Mouse (Mus musculus): Measurements from ENCODE around the gene BC025446. TPM values are rescaled to one million over a fixed set of nuclear protein-coding genes. Genes with fewer than 3 reads are reported as not detected.

Gene BC025446
- polyA plus RNA-seq, 1 experiment from 2014 or later, result not detected

DNA sequence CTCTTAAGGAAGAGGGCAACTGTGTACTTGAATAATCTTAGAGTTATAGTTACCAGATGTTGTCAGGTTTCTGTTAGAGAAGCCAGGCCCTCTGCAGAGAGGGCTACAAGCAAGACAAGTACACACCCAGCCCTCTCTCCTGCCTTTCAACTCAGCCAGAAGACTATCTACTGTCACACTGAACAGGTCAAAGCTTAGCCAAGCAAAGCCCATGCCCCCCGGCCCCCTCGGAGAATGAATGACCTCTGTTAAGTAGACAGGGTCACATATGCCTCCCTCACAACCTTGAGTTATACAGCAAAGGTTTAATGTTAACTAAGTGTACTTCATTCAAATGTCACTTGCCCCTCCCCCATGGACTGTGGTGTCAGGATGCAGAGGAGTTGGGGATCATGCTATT, 24.4 kb downstream of the BC025446 start:
- Histone ChIP-seq H3K4me3 (ENCODE audit: low read depth, low read length) (no peak overlapping the region), H3K4me2 (ENCODE audit: low read depth, low read length, severe bottlenecking) (no peak overlapping the region), H3K9me3 (ENCODE audit: control insufficient read depth, low read length) (no peaks in the 10 kb centered on the region), H3K27ac (ENCODE audit: low read depth, low read length) (no peak overlapping the region), H3K4me1 (replicated peaks; ENCODE audit: control insufficient read depth, insufficient read depth, low read length) (no peaks in the 10 kb centered on the region), H3K27me3 (ENCODE audit: control insufficient read depth, insufficient read depth, low read length) (no peaks in the 10 kb centered on the region), H3K36me3 (ENCODE audit: control insufficient read depth, insufficient read depth, low read length) (no peaks in the 10 kb centered on the region), H3K9ac (ENCODE audit: low read length) (no peak overlapping the region)
- ATAC-seq (replicated peaks; ENCODE audit: low FRiP score) (no peak), DNase-seq (ENCODE audit: low spot score) (no peak)
- 85% methylated on average over 2 of the region's 2 CpGs for WGBS

DNA sequence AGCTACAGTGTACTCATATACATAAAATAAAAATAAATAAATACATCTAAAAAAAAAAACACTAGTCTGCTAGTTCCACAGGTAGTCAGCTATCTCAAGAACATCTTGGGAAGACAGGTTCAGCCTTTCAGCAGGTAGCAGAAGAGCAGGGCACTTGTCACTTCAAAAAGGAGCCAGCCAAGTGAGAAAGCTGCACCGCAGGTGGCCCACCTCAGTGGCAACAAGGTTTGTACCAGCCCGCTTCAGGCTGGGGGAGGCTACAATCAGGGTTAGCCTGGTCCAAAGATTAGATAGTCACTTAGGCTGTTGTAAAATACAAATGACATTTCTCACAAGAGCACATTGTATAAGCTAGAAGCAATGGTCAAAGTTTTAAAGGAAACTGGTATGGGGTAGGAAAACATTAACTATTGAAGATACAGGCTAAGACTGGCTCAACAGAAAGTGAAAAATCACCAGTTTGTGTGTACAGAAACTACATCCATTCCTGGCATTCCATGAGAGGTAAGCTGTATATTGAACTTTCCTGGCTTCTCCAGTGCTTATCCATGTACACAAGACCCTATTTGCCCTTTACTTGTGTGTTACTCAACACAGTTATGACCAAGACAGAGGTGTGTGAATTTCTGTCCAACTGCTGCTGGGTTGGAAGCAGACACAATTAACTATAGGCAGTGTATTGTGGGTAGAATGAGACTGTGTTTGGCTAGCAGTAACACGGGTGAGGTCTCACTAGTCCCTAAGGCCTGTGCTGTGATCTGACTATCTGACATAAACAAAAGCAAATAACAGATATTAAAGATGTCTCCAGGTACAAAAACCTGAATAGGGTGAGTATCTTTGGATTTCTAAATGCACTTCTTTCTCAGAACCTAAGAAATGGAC, 26.8 kb downstream of the BC025446 start:
- Histone ChIP-seq H3K4me1 (replicated peaks; ENCODE audit: control insufficient read depth, insufficient read depth, low read length) (no peaks in the 10 kb centered on the region), H3K9ac (ENCODE audit: low read length) (no peak overlapping the region), H3K9me3 (ENCODE audit: control insufficient read depth, low read length) (no peaks in the 10 kb centered on the region), H3K27ac (ENCODE audit: low read depth, low read length) (no peak overlapping the region), H3K4me3 (ENCODE audit: low read depth, low read length) (no peak overlapping the region), H3K4me2 (ENCODE audit: low read depth, low read length, severe bottlenecking) (no peak overlapping the region), H3K36me3 (ENCODE audit: control insufficient read depth, insufficient read depth, low read length) (no peaks in the 10 kb centered on the region), H3K27me3 (ENCODE audit: control insufficient read depth, insufficient read depth, low read length) (no peaks in the 10 kb centered on the region)
- 79% methylated on average over 3 of the region's 3 CpGs for WGBS
- ATAC-seq (replicated peaks; ENCODE audit: low FRiP score), result no peak
- DNase-seq (ENCODE audit: low spot score), result no peak

DNA sequence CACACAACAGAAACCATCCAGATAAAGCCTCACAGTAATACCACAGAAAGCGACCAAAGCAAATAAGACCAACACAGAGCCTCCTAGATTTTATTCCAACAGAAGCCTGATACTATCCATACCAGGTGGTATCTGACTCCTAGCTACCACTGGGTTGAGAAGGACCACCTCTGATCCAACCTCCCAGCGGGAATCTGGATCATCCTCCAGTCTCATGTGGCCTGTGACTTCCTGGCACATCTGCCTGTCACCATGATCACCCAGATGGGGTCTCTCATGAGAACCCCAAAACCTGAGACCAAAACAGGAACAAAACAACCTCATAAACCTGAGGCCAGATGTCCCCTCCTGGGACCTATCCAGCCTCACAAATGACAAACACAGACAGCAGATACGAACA, 38.5 kb downstream of the BC025446 start:
- no peaks in the 10 kb centered on the region for H3K36me3 ChIP-seq (ENCODE audit: control insufficient read depth, insufficient read depth, low read length)
- no peaks in the 10 kb centered on the region for H3K4me1 ChIP-seq (replicated peaks; ENCODE audit: control insufficient read depth, insufficient read depth, low read length)
- ATAC-seq (replicated peaks; ENCODE audit: low FRiP score), result no peak
- H3K27ac ChIP-seq (ENCODE audit: low read depth, low read length), result no peak overlapping the region
- no peak overlapping the region for H3K4me3 ChIP-seq (ENCODE audit: low read depth, low read length)
- no peaks in the 10 kb centered on the region for H3K9me3 ChIP-seq (ENCODE audit: control insufficient read depth, low read length)
- 90% methylated on average over 3 of the region's 3 CpGs for WGBS
- no peaks in the 10 kb centered on the region for H3K27me3 ChIP-seq (ENCODE audit: control insufficient read depth, insufficient read depth, low read length)
- H3K4me2 ChIP-seq (ENCODE audit: low read depth, low read length, severe bottlenecking), result no peak overlapping the region
- H3K9ac ChIP-seq (ENCODE audit: low read length), result no peak overlapping the region
- DNase-seq (ENCODE audit: low spot score), result no peak

DNA sequence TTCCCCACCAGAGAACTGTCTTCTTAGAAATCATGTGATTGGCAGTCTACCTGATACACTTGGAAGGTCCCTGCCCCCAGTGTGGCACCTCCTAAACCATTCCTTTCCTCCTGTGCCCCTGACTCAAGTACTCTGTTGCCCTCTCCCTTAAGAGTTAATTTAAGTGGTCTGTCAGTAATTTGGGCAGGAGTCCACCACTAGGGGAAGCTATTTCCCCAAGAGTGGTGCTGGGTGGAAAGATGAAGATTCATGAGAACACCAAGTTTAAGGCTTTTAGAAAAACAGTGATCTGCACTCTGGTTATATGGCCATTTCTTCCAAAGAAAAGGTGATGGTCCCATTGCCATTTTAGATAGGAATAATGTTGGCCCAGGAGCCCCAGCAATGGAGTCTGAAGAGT, 49.7 kb downstream of the BC025446 start:
- H3K4me2 ChIP-seq (ENCODE audit: low read depth, low read length, severe bottlenecking), result no peak overlapping the region
- H3K36me3 ChIP-seq (ENCODE audit: control insufficient read depth, insufficient read depth, low read length), result no peaks in the 10 kb centered on the region
- no peaks in the 10 kb centered on the region; the same call in 1 of the 2 replicates for H3K9me3 ChIP-seq (ENCODE audit: control insufficient read depth, low read length)
- H3K9ac ChIP-seq (ENCODE audit: low read length), result no peak overlapping the region
- H3K27ac ChIP-seq (ENCODE audit: low read depth, low read length), result no peak overlapping the region
- no peak overlapping the region for H3K4me3 ChIP-seq (ENCODE audit: low read depth, low read length)
- DNase-seq (ENCODE audit: low spot score), result no peak
- no peaks in the 10 kb centered on the region for H3K27me3 ChIP-seq (ENCODE audit: control insufficient read depth, insufficient read depth, low read length)
- ATAC-seq (replicated peaks; ENCODE audit: low FRiP score), result no peak
- no peaks in the 10 kb centered on the region for H3K4me1 ChIP-seq (replicated peaks; ENCODE audit: control insufficient read depth, insufficient read depth, low read length)

DNA sequence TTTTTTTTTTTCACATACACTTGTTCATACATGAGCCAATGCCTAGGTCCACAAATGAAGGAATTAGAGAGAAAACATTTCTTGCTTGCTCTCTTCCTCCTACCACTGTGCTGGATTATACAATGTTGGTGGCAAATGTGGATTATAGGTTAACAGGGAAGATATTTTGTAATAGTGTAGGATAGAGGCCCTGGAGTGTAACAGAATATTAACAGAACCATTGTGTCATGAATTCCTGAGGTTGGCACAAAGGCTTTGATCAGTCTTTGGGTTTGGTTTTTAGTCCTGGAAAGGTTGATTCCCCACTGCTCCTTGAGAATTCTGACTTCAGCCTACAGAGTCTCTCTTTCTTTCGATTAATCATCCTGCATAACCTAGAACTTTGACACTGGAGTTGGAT, 50.5 kb downstream of the BC025446 start:
- no peak overlapping the region for H3K4me2 ChIP-seq (ENCODE audit: low read depth, low read length, severe bottlenecking)
- no peak overlapping the region for H3K9ac ChIP-seq (ENCODE audit: low read length)
- H3K27me3 ChIP-seq (ENCODE audit: control insufficient read depth, insufficient read depth, low read length), result no peaks in the 10 kb centered on the region
- H3K4me1 ChIP-seq (replicated peaks; ENCODE audit: control insufficient read depth, insufficient read depth, low read length), result no peaks in the 10 kb centered on the region
- WGBS, result 76% methylated on average over 1 of the region's 1 CpGs
- no peak for ATAC-seq (replicated peaks; ENCODE audit: low FRiP score)
- no peak for DNase-seq (ENCODE audit: low spot score)
- no peak overlapping the region for H3K27ac ChIP-seq (ENCODE audit: low read depth, low read length)
- no peak overlapping the region for H3K4me3 ChIP-seq (ENCODE audit: low read depth, low read length)
- H3K36me3 ChIP-seq (ENCODE audit: control insufficient read depth, insufficient read depth, low read length), result no peaks in the 10 kb centered on the region
- no peaks in the 10 kb centered on the region; the same call in 1 of the 2 replicates for H3K9me3 ChIP-seq (ENCODE audit: control insufficient read depth, low read length)

DNA sequence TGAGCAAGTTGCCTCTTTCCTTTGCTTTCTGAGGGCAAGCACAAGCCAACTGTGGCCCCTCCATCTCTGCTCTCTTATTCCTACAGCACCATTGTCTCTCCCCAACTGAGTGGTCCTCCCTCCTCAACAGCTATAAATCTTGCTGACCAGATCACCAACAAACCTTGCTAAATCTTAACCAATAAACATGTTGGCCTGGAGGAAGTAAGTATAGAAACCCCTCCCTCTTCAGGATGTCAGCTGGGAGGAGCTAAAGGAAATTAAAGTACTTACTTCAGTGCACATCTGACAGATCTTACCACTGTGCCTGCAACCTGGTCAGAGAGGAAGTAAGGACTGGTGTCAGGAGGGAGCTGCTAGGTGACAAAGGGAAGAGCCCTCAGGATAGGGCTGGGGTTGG, 51.9 kb downstream of the BC025446 start, which contains the start of gene Ly6f:
Gene Ly6f (plus strand): TSS at position 301 of the 400 bp plus-strand sequence.
- H3K4me1 ChIP-seq (replicated peaks; ENCODE audit: control insufficient read depth, insufficient read depth, low read length), result no peaks in the 10 kb centered on the region
- no peak within 1 kb of the TSS for H3K4me2 ChIP-seq (ENCODE audit: low read depth, low read length, severe bottlenecking)
- DNase-seq (ENCODE audit: low spot score), result no peak
- no peaks in the 10 kb centered on the region; the same call in 1 of the 2 replicates for H3K9me3 ChIP-seq (ENCODE audit: control insufficient read depth, low read length)
- H3K27ac ChIP-seq (ENCODE audit: low read depth, low read length), result no peak within 1 kb of the TSS
- no peak for ATAC-seq (replicated peaks; ENCODE audit: low FRiP score)
- no peaks in the 10 kb centered on the region for H3K36me3 ChIP-seq (ENCODE audit: control insufficient read depth, insufficient read depth, low read length)
- no peak within 1 kb of the TSS for H3K9ac ChIP-seq (ENCODE audit: low read length)
- no peak within 1 kb of the TSS for H3K4me3 ChIP-seq (ENCODE audit: low read depth, low read length)
- H3K27me3 ChIP-seq (ENCODE audit: control insufficient read depth, insufficient read depth, low read length), result no peaks in the 10 kb centered on the region

DNA sequence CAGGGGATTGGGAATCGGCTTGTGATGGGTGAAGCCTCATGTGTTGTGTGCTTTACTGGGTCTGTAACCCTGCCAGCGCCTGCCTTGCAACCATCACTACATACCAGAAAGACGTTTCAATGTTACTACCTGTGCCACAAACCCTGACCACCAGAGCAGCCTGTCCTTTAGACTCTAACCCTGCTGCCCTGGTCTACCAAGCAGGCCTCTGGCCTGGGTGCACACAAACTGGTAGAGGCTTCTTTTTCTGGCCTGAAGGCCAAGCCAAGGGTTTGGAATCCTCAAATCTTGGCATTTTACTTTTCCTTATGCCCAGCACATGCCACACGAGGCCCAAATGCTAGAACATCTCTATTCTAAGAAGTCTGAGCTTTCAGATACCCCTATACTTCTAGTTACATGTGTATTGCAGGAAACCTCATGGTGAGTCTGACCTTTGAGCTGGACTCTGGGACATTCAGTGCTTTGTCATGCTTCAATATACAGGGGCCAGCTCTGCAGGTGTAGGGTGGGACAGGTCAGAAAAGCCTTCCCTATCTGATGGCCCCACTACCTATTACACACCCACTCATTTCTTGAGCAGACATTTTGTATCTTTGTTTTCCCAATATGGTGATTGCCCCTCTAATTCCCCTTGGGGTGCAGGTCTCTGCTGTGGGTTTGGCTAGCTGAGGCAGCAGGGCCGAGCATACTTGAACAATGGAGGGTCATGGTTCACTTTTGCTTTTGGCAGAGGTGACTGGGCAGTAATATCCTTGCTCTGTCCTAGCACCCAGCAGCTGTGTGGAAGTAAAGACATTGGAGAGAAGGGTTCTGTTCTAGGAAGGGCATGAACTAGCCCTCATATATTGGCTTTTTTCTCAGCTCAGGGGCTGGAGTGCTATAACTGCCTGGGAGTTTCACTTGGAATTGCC, 53.0 kb downstream of the BC025446 start:
- H3K9me3 ChIP-seq (ENCODE audit: control insufficient read depth, low read length), result no peaks in the 10 kb centered on the region; the same call in 1 of the 2 replicates
- no peak for DNase-seq (ENCODE audit: low spot score)
- H3K36me3 ChIP-seq (ENCODE audit: control insufficient read depth, insufficient read depth, low read length), result no peaks in the 10 kb centered on the region
- no peak for ATAC-seq (replicated peaks; ENCODE audit: low FRiP score)
- 72% methylated on average over 5 of the region's 5 CpGs for WGBS
- no peak overlapping the region for H3K27ac ChIP-seq (ENCODE audit: low read depth, low read length)
- H3K4me1 ChIP-seq (replicated peaks; ENCODE audit: control insufficient read depth, insufficient read depth, low read length), result no peaks in the 10 kb centered on the region
- H3K9ac ChIP-seq (ENCODE audit: low read length), result no peak overlapping the region
- H3K4me2 ChIP-seq (ENCODE audit: low read depth, low read length, severe bottlenecking), result no peak overlapping the region
- H3K4me3 ChIP-seq (ENCODE audit: low read depth, low read length), result no peak overlapping the region
- no peaks in the 10 kb centered on the region for H3K27me3 ChIP-seq (ENCODE audit: control insufficient read depth, insufficient read depth, low read length)

DNA sequence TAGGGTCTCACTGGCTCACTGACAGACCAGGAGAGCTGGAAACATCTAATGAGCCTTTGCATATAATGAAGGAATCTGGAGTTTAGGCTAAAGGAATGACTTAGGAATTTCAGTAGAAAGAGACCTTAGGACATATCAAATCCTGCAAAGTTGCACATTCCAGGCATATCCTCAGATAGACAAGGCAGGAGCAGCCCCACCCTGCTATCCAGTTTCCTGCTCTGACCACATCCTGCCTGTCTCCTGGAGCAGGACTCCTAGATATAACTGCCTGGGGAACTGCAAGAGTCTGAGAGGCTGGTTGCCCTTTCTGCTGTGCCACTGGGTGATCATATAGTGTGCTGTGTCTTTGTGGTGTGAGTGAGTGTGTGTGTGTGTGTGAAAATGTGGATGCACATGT, 54.0 kb downstream of the BC025446 start:
- Histone ChIP-seq H3K4me2 (ENCODE audit: low read depth, low read length, severe bottlenecking) (no peak overlapping the region), H3K36me3 (ENCODE audit: control insufficient read depth, insufficient read depth, low read length) (no peaks in the 10 kb centered on the region), H3K4me3 (ENCODE audit: low read depth, low read length) (no peak overlapping the region), H3K4me1 (replicated peaks; ENCODE audit: control insufficient read depth, insufficient read depth, low read length) (no peaks in the 10 kb centered on the region), H3K27ac (ENCODE audit: low read depth, low read length) (no peak overlapping the region), H3K9ac (ENCODE audit: low read length) (no peak overlapping the region), H3K9me3 (ENCODE audit: control insufficient read depth, low read length) (no peaks in the 10 kb centered on the region), H3K27me3 (ENCODE audit: control insufficient read depth, insufficient read depth, low read length) (no peaks in the 10 kb centered on the region)
- ATAC-seq (replicated peaks; ENCODE audit: low FRiP score), result no peak
- no peak for DNase-seq (ENCODE audit: low spot score)

Measured in forebrain, embryonic 11.5 days (tissue).